Mouse (Mus musculus) ES-E14 (cell line): ENCODE measurements around the gene Secisbp2l.

ENCODE experiments used
- CHD2 ChIP-seq: IDR thresholded peaks from 2 replicates; pipeline ENCODE4 v1.6.1; 2014; ENCODE audit warnings: mild to moderate bottlenecking, low read depth, low read length, inconsistent platforms
- MAFK ChIP-seq: IDR thresholded peaks from 2 replicates; pipeline ENCODE4 v1.6.1; 2014; ENCODE audit warnings: mild to moderate bottlenecking, low read depth, low read length, inconsistent platforms; ENCODE audit not compliant: insufficient read depth
- ZC3H11A ChIP-seq: IDR thresholded peaks from 2 replicates; pipeline ENCODE4 v1.6.1; 2012; ENCODE audit warnings: low read depth, mild to moderate bottlenecking, inconsistent platforms, low read length, borderline replicate concordance

GRCm38 (mm10) chr2:125738718-125739117 is 44.0 kb downstream of the Secisbp2l start:
- no peak for TF ChIP-seq MAFK
- TF ChIP-seq CHD2 = no peak
- TF ChIP-seq ZC3H11A = no peak
